Mouse (Mus musculus): ENCODE measurements at regions not wholly inside any gene's neighbourhood (a gene's known extent, or its start where the extent isn't known, plus 50 kb on each side); places are given as distances from the start of the nearest gene placed in this dataset.

DNA sequence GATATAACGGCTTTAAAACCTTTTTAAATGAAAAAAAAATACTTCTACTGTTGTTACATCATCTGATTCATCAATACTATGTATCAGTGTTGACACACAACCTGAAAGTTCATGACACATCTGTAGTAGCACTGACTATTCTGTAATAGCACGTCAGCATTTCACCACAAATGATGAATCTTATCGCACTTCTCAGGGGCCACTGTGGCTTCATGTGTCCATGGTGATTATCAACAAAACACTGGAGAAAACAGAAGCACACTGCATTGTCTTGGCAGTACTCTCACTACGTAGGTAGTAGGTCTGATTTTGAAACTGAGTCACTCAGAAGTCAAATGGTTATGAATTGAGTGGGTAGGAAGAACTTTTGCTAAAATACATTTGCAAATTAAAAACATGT, 72.0 kb upstream of the Rgs2 start:
- no peak overlapping the region for H3K27ac ChIP-seq (ENCODE audit: control insufficient read depth, low read depth, low read length)
- peak; percentile 53; the same call in 1 of the 2 replicates for TF ChIP-seq HCFC1 (IDR thresholded peaks at IDR 0.05; ENCODE audit: low read depth, low read length)
- TF ChIP-seq TCF12 (IDR thresholded peaks at IDR 0.05; ENCODE audit: low read depth, low read length): peak; percentile 90
- no peak for TF ChIP-seq NELFE (IDR thresholded peaks at IDR 0.05; ENCODE audit: low read depth, low read length)
- no peak for TF ChIP-seq TBP (IDR thresholded peaks at IDR 0.05; ENCODE audit: low read depth, low read length)
- TF ChIP-seq MYB (IDR thresholded peaks at IDR 0.05; ENCODE audit: low read depth, low read length): no peak
- no peak; the same call in 1 of the 2 replicates for TF ChIP-seq MEF2A (IDR thresholded peaks at IDR 0.05; ENCODE audit: extremely low read depth, insufficient replicate concordance, low read depth, low read length, poor library complexity, severe bottlenecking)
- no peak for TF ChIP-seq KAT2A (conservative IDR thresholded peaks at IDR 0.05; ENCODE audit: low read depth, low read length)
- TF ChIP-seq EP300 (IDR thresholded peaks at IDR 0.05; ENCODE audit: low read depth in 1 of 2, low read length in 2 of 2): peak; percentile 89 to 94
- TF ChIP-seq BHLHE40 (IDR thresholded peaks at IDR 0.05; ENCODE audit: borderline replicate concordance, low read depth, low read length): peak; percentile 56; the same call in 1 of the 2 replicates
- TF ChIP-seq ZNF384 (IDR thresholded peaks at IDR 0.05; ENCODE audit: low read depth, low read length): peak; percentile 41; the same call in 1 of the 2 replicates
- TF ChIP-seq USF2 (IDR thresholded peaks at IDR 0.05; ENCODE audit: borderline replicate concordance in 1 of 2, insufficient read depth in 1 of 2, low read depth in 1 of 2, low read length in 2 of 2): no peak
- TF ChIP-seq MAFK (IDR thresholded peaks at IDR 0.05; ENCODE audit: borderline replicate concordance, low read depth, low read length): peak; percentile 58; the same call in 1 of the 2 replicates
- no peak for TF ChIP-seq GABPA (IDR thresholded peaks at IDR 0.05; ENCODE audit: low read depth, low read length)
- TF ChIP-seq ZKSCAN1 (IDR thresholded peaks at IDR 0.05; ENCODE audit: low read depth, low read length): peak; percentile 73
- TF ChIP-seq POLR2A (IDR thresholded peaks at IDR 0.05; ENCODE audit: control insufficient read depth in 1 of 2, insufficient read depth in 1 of 2, low read depth in 1 of 2, low read length in 2 of 2, poor library complexity in 1 of 2): no peak
- no peak for TF ChIP-seq E2F4 (IDR thresholded peaks at IDR 0.05; ENCODE audit: borderline replicate concordance, low read depth, low read length)
- TF ChIP-seq ETS1 (IDR thresholded peaks at IDR 0.05; ENCODE audit: low read depth, low read length): peak; percentile 96
- TF ChIP-seq SMC3 (IDR thresholded peaks at IDR 0.05; ENCODE audit: low read depth, low read length): no peak
- peak; percentile 98 for TF ChIP-seq GATA1 (IDR thresholded peaks at IDR 0.05; ENCODE audit: low read depth, low read length)
- no peak for TF ChIP-seq USF1 (IDR thresholded peaks at IDR 0.05; ENCODE audit: low read depth, low read length)
- no peak for TF ChIP-seq CTCF (IDR thresholded peaks at IDR 0.05 in 2 of 3, conservative IDR thresholded peaks at IDR 0.05 in 1 of 3; ENCODE audit: control insufficient read depth in 1 of 3, insufficient read depth in 1 of 3, low read depth in 2 of 3, low read length in 3 of 3, poor library complexity in 1 of 3, severe bottlenecking in 1 of 3)
- TF ChIP-seq RCOR1 (IDR thresholded peaks at IDR 0.05; ENCODE audit: low read depth, low read length): peak; percentile 92
- TF ChIP-seq NRF1 (IDR thresholded peaks at IDR 0.05; ENCODE audit: insufficient read depth, low read depth, low read length, poor library complexity, severe bottlenecking): no peak
- no peak for TF ChIP-seq ZC3H11A (IDR thresholded peaks at IDR 0.05; ENCODE audit: low read depth, low read length)
- TF ChIP-seq MXI1 (IDR thresholded peaks at IDR 0.05; ENCODE audit: low read depth, low read length): peak; percentile 83
- no peak for TF ChIP-seq MAX (IDR thresholded peaks at IDR 0.05; ENCODE audit: low read length)
- no peak for TF ChIP-seq POLR2AphosphoS2 (IDR thresholded peaks at IDR 0.05; ENCODE audit: low read length)
- no peak for TF ChIP-seq POLR2AphosphoS5 (IDR thresholded peaks at IDR 0.05; ENCODE audit: borderline replicate concordance, low read depth, low read length)
- 0 out of 2 replicates have a peak, but pooled peaks have one; percentile 32 for TF ChIP-seq ELF1 (IDR thresholded peaks at IDR 0.05; ENCODE audit: low read depth, low read length)
- peak; percentile 96 for TF ChIP-seq SIN3A (IDR thresholded peaks at IDR 0.05; ENCODE audit: low read length)
- TF ChIP-seq TAL1 (IDR thresholded peaks at IDR 0.05; ENCODE audit: low read length): peak; percentile 55
- no peak for TF ChIP-seq CHD2 (IDR thresholded peaks at IDR 0.05; ENCODE audit: low read length)
- TF ChIP-seq JUND (IDR thresholded peaks at IDR 0.05; ENCODE audit: low read depth, low read length): no peak
- TF ChIP-seq ZMIZ1 (IDR thresholded peaks at IDR 0.05; ENCODE audit: low read depth, low read length): no peak
- TF ChIP-seq UBTF (IDR thresholded peaks at IDR 0.05; ENCODE audit: borderline replicate concordance, insufficient read depth, low read depth, low read length): no peak
- no peaks in the 10 kb centered on the region for H3K9me3 ChIP-seq (replicated peaks; ENCODE audit: insufficient read depth, low read length)
- H3K9ac ChIP-seq (ENCODE audit: control insufficient read depth, low read depth, low read length, poor library complexity, severe bottlenecking): no peak overlapping the region
- H3K4me1 ChIP-seq (ENCODE audit: control insufficient read depth in 1 of 2, insufficient read depth in 2 of 2, low read length in 2 of 2): peaks cover 0 to 4% of the 10 kb centered on the region in 2 experiments; a peak in 2 of 4 replicates
- H3K27me3 ChIP-seq (ENCODE audit: control insufficient read depth in 1 of 2, insufficient read depth in 2 of 2, low read length in 2 of 2): no peaks in the 10 kb centered on the region
- H3K79me2 ChIP-seq (ENCODE audit: control insufficient read depth, insufficient read depth, low read length, poor library complexity): no peaks in the 10 kb centered on the region
- peak; percentile 88 for DNase-seq (ENCODE audit: low read depth, low spot score)
- H3K4me3 ChIP-seq (ENCODE audit: control insufficient read depth in 1 of 2, insufficient read depth in 1 of 2, low read depth in 2 of 2, low read length in 2 of 2): no peak overlapping the region
- peaks cover 0 to 11% of the 10 kb centered on the region in 2 experiments; a peak in 2 of 4 replicates for H3K36me3 ChIP-seq (ENCODE audit: control insufficient read depth in 1 of 2, insufficient read depth in 2 of 2, low read length in 2 of 2)
